Mouse (Mus musculus) midbrain, embryonic 13.5 days (tissue): Measurements from ENCODE around the gene Slc26a10. TPM values are rescaled to one million over a fixed set of nuclear protein-coding genes. Genes with fewer than 3 reads are reported as not detected.
"Not testable (repeated sequence)": the region's sequence is repeated elsewhere in the genome, so short reads cannot be mapped to it uniquely, and the experiment has no call there.

Experiments used
- ATAC-seq: fragments of 200-750 bp; cut with Nextera tagmentation; 2 replicates; pipeline ENCODE4 v1.8.0; 2017; ENCODE audit warnings: mild to moderate bottlenecking, moderate TSS enrichment, moderate library complexity
- H3K27ac ChIP-seq: fragments of 300-500 bp; sonication (generic); 2 replicates; pipeline ENCODE4 v1.5.1; 2015; ENCODE audit warnings: inconsistent platforms, mild to moderate bottlenecking, moderate library complexity
- H3K27me3 ChIP-seq: fragments of 300-500 bp; sonication (generic); 2 replicates; pipeline ENCODE4 v1.6.1; 2015; ENCODE audit warnings: mild to moderate bottlenecking, inconsistent platforms
- H3K36me3 ChIP-seq: fragments of 300-500 bp; sonication (generic); 2 replicates; pipeline ENCODE4 v1.6.1; 2015; ENCODE audit warnings: mild to moderate bottlenecking, inconsistent platforms
- H3K4me1 ChIP-seq: fragments of 300-500 bp; sonication (generic); replicated peaks from 2 replicates; pipeline ENCODE4 v1.6.1; 2015; ENCODE audit warnings: inconsistent platforms
- H3K4me2 ChIP-seq: fragments of 300-500 bp; sonication (generic); replicated peaks from 2 replicates; pipeline ENCODE4 v1.6.1; 2015; ENCODE audit warnings: moderate library complexity, mild to moderate bottlenecking, inconsistent platforms
- H3K4me3 ChIP-seq: fragments of 300-500 bp; sonication (generic); replicated peaks from 2 replicates; pipeline ENCODE4 v1.5.1; 2015; ENCODE audit warnings: mild to moderate bottlenecking, inconsistent platforms
- H3K9ac ChIP-seq: fragments of 300-500 bp; sonication (generic); replicated peaks from 2 replicates; pipeline ENCODE4 v1.6.1; 2015; ENCODE audit warnings: mild to moderate bottlenecking, inconsistent platforms
- H3K9me3 ChIP-seq: fragments of 300-500 bp; sonication (generic); 2 replicates; pipeline ENCODE4 v1.6.1; 2016; ENCODE audit warnings: mild to moderate bottlenecking, inconsistent platforms
- WGBS: fragments of 180-500 bp; shearing (Covaris S2); methylation state at CpG from one replicate; pipeline ENCODE4 v1.1.7; 2015; 5-methylcytosine and 5-hydroxymethylcytosine counted together
- polyA plus RNA-seq: library from polyadenylated mRNA; unstranded; fragments of >200 nt; fragmentation: Nextera tagmentation; extraction: Ambion mirVana; gene quantifications from 2 replicates; pipeline ENCODE4 v1.2.1, GENCODE M21; 2015

The Slc26a10 gene
- polyA plus RNA-seq, 1 experiment from 2014 or later: 1.0 TPM

GRCm38 (mm10) chr10:127153323-127153722, 27.1 kb downstream of the Slc26a10 start:
- Histone ChIP-seq H3K27ac (no peak overlapping the region), H3K9ac (no peak overlapping the region), H3K4me3 (no peak overlapping the region), H3K27me3 (no peaks in the 10 kb centered on the region), H3K36me3 (no peaks in the 10 kb centered on the region), H3K4me1 (no peaks in the 10 kb centered on the region), H3K4me2 (no peak overlapping the region), H3K9me3 (no peaks in the 10 kb centered on the region)
- ATAC-seq: no peak
- WGBS: 92% methylated on average over 7 of the region's 7 CpGs

GRCm38 (mm10) chr10:127152556-127152955, 27.9 kb downstream of the Slc26a10 start:
- H3K4me3 ChIP-seq, H3K9me3 ChIP-seq, H3K9ac ChIP-seq, H3K27ac ChIP-seq, H3K4me1 ChIP-seq, ATAC-seq, H3K27me3 ChIP-seq, H3K4me2 ChIP-seq, H3K36me3 ChIP-seq: not testable (repeated sequence)
- WGBS: 89% methylated on average over 10 of the region's 10 CpGs

GRCm38 (mm10) chr10:127151233-127151632, 29.2 kb downstream of the Slc26a10 start:
- not testable (repeated sequence) for ATAC-seq, H3K27me3 ChIP-seq, H3K27ac ChIP-seq, H3K4me1 ChIP-seq, H3K9ac ChIP-seq, H3K9me3 ChIP-seq, H3K4me2 ChIP-seq, H3K36me3 ChIP-seq, H3K4me3 ChIP-seq
- 90% methylated on average over 3 of the region's 3 CpGs for WGBS

- no peaks in the 10 kb centered on the region for H3K4me1 ChIP-seq
- no peak overlapping the region for H3K4me3 ChIP-seq
- H3K9ac ChIP-seq: no peak overlapping the region
- H3K4me2 ChIP-seq: no peak overlapping the region
- no peaks in the 10 kb centered on the region for H3K9me3 ChIP-seq
- no peaks in the 10 kb centered on the region for H3K36me3 ChIP-seq
- no peak for ATAC-seq
- 89% methylated on average over 4 of the region's 4 CpGs for WGBS
- H3K27ac ChIP-seq: no peak overlapping the region
- H3K27me3 ChIP-seq: no peaks in the 10 kb centered on the region
Observed at GRCm38 (mm10) chr10:127150471-127150872, 30.0 kb downstream of the Slc26a10 start.

DNA sequence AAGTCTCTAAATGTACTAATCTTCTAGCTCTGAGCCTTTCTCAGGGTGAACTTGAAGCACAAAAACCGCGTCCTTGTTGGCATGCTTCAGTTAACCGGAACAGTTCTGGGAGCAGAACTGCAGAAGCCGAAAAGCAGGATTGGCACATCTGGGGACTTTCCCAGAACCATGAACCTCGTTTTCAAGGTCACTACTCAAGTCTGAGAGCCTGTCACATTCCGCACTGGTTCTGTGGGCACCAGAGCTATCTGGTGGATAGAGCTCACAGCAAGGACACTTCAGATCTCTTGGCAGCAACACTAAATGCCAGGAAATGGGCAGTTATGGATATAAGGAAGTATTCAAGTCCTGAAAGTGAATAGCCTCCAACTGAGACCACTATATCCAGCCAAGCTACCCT, 33.3 kb downstream of the Slc26a10 start:
- H3K36me3 ChIP-seq: no peaks in the 10 kb centered on the region
- H3K27me3 ChIP-seq: no peaks in the 10 kb centered on the region
- H3K9me3 ChIP-seq: no peaks in the 10 kb centered on the region
- H3K9ac ChIP-seq: no peak overlapping the region
- no peaks in the 10 kb centered on the region for H3K4me1 ChIP-seq
- no peak for ATAC-seq
- no peak overlapping the region for H3K27ac ChIP-seq
- no peak overlapping the region for H3K4me2 ChIP-seq
- H3K4me3 ChIP-seq: no peak overlapping the region
- WGBS: 78% methylated on average over 6 of the region's 6 CpGs

- Histone ChIP-seq H3K27ac (no peak overlapping the region), H3K9me3 (no peaks in the 10 kb centered on the region), H3K4me2 (no peak overlapping the region), H3K9ac (no peak overlapping the region), H3K4me1 (no peaks in the 10 kb centered on the region), H3K36me3 (no peaks in the 10 kb centered on the region), H3K27me3 (no peaks in the 10 kb centered on the region), H3K4me3 (no peak overlapping the region)
- 86% methylated on average over 5 of the region's 5 CpGs for WGBS
- ATAC-seq: no peak
Observed at GRCm38 (mm10) chr10:127145303-127145702, 35.1 kb downstream of the Slc26a10 start.

- WGBS: 92% methylated on average over 7 of the region's 7 CpGs
- H3K4me3 ChIP-seq: no peak overlapping the region
Observed at GRCm38 (mm10) chr10:127144536-127144935, 35.9 kb downstream of the Slc26a10 start.

DNA sequence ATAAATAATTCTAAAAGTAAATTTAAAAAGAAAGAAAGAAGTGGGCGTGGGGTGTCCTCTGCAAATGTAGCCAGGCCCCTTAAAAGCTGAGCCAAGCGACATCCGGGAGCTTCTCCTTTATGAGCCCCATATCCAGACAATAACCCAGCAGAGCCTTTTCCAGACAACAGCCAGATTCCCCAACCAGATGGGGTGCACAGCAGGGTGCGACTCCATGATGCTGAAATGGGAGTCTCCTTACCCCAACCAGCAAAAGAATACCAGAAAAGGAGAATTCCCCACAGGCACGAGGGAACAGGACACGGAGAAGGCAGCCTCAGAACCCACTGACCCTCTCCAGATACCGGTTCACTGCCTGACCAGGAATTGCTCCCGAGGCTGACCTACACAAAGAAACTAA, 37.2 kb downstream of the Slc26a10 start:
- no peak overlapping the region for H3K4me2 ChIP-seq
- no peaks in the 10 kb centered on the region for H3K27me3 ChIP-seq
- H3K4me1 ChIP-seq: no peaks in the 10 kb centered on the region
- H3K9ac ChIP-seq: no peak overlapping the region
- no peak overlapping the region for H3K27ac ChIP-seq
- no peak for ATAC-seq
- H3K9me3 ChIP-seq: no peaks in the 10 kb centered on the region
- 84% methylated on average over 8 of the region's 8 CpGs for WGBS
- no peaks in the 10 kb centered on the region for H3K36me3 ChIP-seq
- no peak overlapping the region for H3K4me3 ChIP-seq

More at GRCm38 (mm10) chr10:127144536-127144935, 35.9 kb downstream of the Slc26a10 start:
- no peak overlapping the region for H3K27ac ChIP-seq
- no peak overlapping the region for H3K9ac ChIP-seq
- no peaks in the 10 kb centered on the region for H3K9me3 ChIP-seq
- no peak for ATAC-seq
- H3K27me3 ChIP-seq: no peaks in the 10 kb centered on the region
- H3K4me1 ChIP-seq: no peaks in the 10 kb centered on the region
- H3K4me2 ChIP-seq: no peak overlapping the region
- no peaks in the 10 kb centered on the region for H3K36me3 ChIP-seq

- no peaks in the 10 kb centered on the region for H3K9me3 ChIP-seq
- no peak overlapping the region for H3K4me2 ChIP-seq
- no peak for ATAC-seq
- no peaks in the 10 kb centered on the region for H3K4me1 ChIP-seq
- H3K27ac ChIP-seq: no peak overlapping the region
- no peak overlapping the region for H3K9ac ChIP-seq
- H3K36me3 ChIP-seq: no peaks in the 10 kb centered on the region
- H3K4me3 ChIP-seq: no peak overlapping the region
- 86% methylated on average over 8 of the region's 8 CpGs for WGBS
- no peaks in the 10 kb centered on the region for H3K27me3 ChIP-seq
Observed at GRCm38 (mm10) chr10:127141500-127141899, 38.9 kb downstream of the Slc26a10 start.

DNA sequence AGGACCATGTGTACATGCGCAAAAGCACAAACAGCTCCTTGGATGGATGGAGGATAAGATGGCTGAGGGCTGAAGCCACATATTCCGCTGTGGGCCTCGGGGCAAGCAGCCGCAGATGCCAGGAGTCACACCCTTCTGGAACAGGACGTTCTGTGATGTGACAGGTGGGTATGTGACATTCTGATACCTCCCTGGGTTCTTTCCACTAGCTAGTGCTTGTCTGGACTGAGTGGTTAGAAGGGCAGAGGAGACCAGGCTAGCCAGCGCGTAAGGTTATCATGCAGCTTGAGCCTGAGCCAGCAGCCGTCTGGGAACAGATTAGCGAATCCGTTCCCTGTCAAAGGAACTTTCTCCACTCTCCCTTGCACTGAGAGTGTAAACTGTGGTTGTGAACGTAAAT, 39.5 kb downstream of the Slc26a10 start:
- Histone ChIP-seq H3K27me3 (no peaks in the 10 kb centered on the region), H3K4me2 (no peak overlapping the region), H3K36me3 (no peaks in the 10 kb centered on the region), H3K9me3 (no peaks in the 10 kb centered on the region), H3K9ac (no peak overlapping the region), H3K4me3 (no peak overlapping the region), H3K27ac (no peak overlapping the region), H3K4me1 (no peaks in the 10 kb centered on the region)
- 85% methylated on average over 11 of the region's 11 CpGs for WGBS
- ATAC-seq: no peak

DNA sequence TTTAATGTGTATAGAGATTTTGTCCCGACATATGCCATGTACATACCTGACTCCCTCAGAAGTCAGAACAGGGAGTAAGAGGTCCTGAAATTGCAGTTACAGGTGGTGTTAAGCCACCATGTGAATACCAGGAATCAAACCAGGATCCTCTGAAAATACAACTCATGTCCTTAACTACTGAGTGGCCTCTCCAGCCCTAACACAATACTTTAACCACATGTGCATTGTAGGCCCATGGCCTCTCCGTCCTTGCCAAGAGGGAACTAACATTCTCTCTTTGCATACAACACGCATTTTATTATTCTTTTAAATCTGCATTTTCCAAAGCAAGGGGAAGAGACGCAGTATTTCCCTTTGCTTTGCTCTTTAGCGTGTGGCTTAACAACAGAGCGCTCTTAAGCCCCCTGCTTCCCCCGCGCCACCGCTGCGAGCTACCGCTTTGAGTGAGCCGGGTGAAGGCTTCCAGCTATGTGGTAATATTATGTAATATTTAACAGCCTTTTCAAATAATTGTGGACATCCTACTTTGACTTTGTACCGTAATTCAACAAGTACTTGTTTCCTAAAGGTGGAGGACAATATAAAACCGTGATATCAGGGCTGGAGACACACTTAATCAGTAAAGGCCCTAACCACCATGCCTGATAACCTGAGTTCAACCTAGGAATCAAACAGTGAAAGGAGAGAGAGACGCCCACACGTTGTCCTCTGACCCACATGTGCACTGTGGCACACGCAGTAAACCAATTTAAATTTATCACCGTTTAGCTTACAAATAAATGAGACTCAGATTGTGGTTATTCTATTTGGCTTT, 41.9 kb downstream of the Slc26a10 start:
- WGBS: 89% methylated on average over 18 of the region's 18 CpGs
- Histone ChIP-seq H3K4me1 (no peaks in the 10 kb centered on the region), H3K4me3 (no peak overlapping the region), H3K27ac (no peak overlapping the region), H3K4me2 (no peak overlapping the region), H3K9ac (no peak overlapping the region), H3K27me3 (no peaks in the 10 kb centered on the region), H3K36me3 (no peaks in the 10 kb centered on the region), H3K9me3 (no peaks in the 10 kb centered on the region)
- no peak for ATAC-seq

DNA sequence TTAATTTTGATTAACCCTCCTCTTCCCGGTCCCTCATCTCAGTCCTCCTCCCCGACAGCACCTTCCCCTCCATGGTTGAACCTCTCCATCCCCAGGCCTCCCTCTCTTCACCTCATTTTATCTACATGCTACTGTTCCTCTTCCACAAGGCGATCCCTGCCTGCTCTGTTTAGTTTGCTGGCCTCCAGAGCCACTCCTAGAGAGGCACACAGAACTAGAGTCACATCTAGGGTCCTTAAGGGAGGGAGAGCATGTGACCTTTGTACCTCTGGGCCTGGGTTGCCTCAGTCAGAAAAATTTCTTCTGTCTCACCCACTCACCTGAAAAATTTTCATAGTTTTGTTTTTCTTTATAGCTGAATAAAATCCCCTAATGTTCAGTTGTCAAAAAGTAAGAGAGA, 42.5 kb downstream of the Slc26a10 start:
- Histone ChIP-seq H3K4me1 (no peaks in the 10 kb centered on the region), H3K9ac (no peak overlapping the region), H3K36me3 (no peaks in the 10 kb centered on the region), H3K9me3 (no peaks in the 10 kb centered on the region), H3K4me3 (no peak overlapping the region), H3K27ac (no peak overlapping the region), H3K27me3 (no peaks in the 10 kb centered on the region), H3K4me2 (no peak overlapping the region)
- ATAC-seq: no peak
- WGBS: 78% methylated on average over 3 of the region's 3 CpGs

GRCm38 (mm10) chr10:127136510-127136909, 43.9 kb downstream of the Slc26a10 start:
- 92% methylated on average over 4 of the region's 4 CpGs for WGBS
- H3K36me3 ChIP-seq: no peaks in the 10 kb centered on the region
- ATAC-seq: no peak
- no peak overlapping the region for H3K4me2 ChIP-seq
- no peak overlapping the region for H3K9ac ChIP-seq
- no peaks in the 10 kb centered on the region for H3K4me1 ChIP-seq
- H3K9me3 ChIP-seq: no peaks in the 10 kb centered on the region
- H3K27ac ChIP-seq: no peak overlapping the region
- no peak overlapping the region for H3K4me3 ChIP-seq
- no peaks in the 10 kb centered on the region for H3K27me3 ChIP-seq
